Mouse (Mus musculus): ENCODE measurements at regions not wholly inside any gene's neighbourhood (a gene's known extent, or its start where the extent isn't known, plus 50 kb on each side); places are given as distances from the start of the nearest gene placed in this dataset.

GRCm38 (mm10) chr1:80074376-80074775 lies 143.9 kb downstream of the Fam124b start:
- TF ChIP-seq CTCF (IDR thresholded peaks at IDR 0.05; ENCODE audit: extremely low read depth, insufficient read length, insufficient replicate concordance, low read depth, low read length) (no peak), POLR2A (IDR thresholded peaks at IDR 0.05; ENCODE audit: low read depth, low read length) (no peak)

Data from small intestine, adult 2 months (tissue).